Mouse (Mus musculus) small intestine, adult 2 months (tissue): ENCODE results near the gene Prkag2.

ENCODE experiments used
- CTCF ChIP-seq: fragments of 200-500 bp; IDR thresholded peaks from 2 replicates; pipeline ENCODE4 v1.5.1; 2012; ENCODE audit warnings: low read depth, mild to moderate bottlenecking, control low read depth, inconsistent platforms, low read length, moderate library complexity, mixed read lengths; ENCODE audit not compliant: insufficient replicate concordance, insufficient read length; ENCODE audit errors: extremely low read depth
- POLR2A ChIP-seq: fragments of 200-500 bp; IDR thresholded peaks from 2 replicates; pipeline ENCODE4 v1.6.1; 2012; ENCODE audit warnings: low read depth, mild to moderate bottlenecking, control low read depth, inconsistent platforms, low read length, moderate library complexity

GRCm38 (mm10) chr5:25080438-25080945 lies 19.9 kb downstream of the Prkag2 start:
- no peak for TF ChIP-seq CTCF
- no peak for TF ChIP-seq POLR2A
